Mouse (Mus musculus) cerebellum, adult 2 months (tissue): Measurements from ENCODE around the gene Gata2.

Experiments used
- CTCF ChIP-seq: fragments of 200-500 bp; IDR thresholded peaks from 2 replicates; pipeline ENCODE4 v1.5.1; 2011; ENCODE audit warnings: low read depth, mild to moderate bottlenecking, control low read depth, low read length, moderate library complexity, borderline replicate concordance; ENCODE audit not compliant: insufficient read depth
- POLR2A ChIP-seq: fragments of 200-500 bp; IDR thresholded peaks from 2 replicates; pipeline ENCODE4 v1.6.1; 2011; ENCODE audit warnings: low read length, control low read depth, borderline replicate concordance; ENCODE audit not compliant: insufficient read depth

DNA sequence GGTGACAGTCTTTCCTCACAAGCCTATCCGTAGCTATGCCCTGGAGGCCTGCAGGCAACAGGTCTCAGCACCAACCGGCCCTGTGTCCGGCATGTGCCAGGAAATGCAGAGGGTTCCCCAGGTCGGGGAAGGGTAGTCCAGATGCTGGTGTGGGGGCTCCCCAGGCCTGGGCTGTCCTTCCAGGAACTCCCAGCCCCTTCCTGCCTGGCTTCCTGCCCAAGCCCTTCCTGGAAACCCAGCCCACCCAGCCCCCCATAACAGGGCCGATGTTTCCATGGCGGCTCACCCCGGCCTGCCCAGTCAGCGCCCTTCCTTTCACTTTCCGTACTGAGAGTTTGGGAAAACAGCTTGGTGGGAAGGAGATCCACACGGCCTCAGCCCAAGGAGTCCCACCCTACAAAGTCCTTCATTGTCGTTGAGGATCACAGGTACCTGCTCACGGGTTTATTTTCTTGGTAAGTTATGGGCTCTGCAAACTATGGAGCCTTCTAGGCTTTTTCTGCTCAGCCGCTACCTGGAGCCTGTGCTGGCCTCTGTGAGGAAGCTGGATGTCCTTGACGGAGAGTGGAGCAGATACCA lies 41.5 kb upstream of the Gata2 start:
- TF ChIP-seq POLR2A, result no peak
- no peak for TF ChIP-seq CTCF
